Mouse (Mus musculus) cerebellum, adult 8-10 months (tissue): Measurements from ENCODE around the gene Gm9573.
A peak's percentile ranks its signal among the peaks of the same experiment; 100 is the strongest.

Source experiments
- DNase-seq: peaks from one replicate; pipeline ENCODE4 v3.0.0; 2022

Gm9573 gene

GRCm38 (mm10) chr17:35626537-35626936 is at the start of gene Gm9573:
Gene Gm9573, minus strand, starts transcription at chr17:35626637.
- DNase-seq, result no peak

- peak; percentile 89 for DNase-seq
Measured at GRCm38 (mm10) chr17:35673416-35674035, 47.1 kb upstream of the Gm9573 start, which contains the start of gene Gtf2h4. Gene Gtf2h4, minus strand, starts transcription at chr17:35673739.

- no peak for DNase-seq
Measured at GRCm38 (mm10) chr17:35672527-35672926, 46.1 kb upstream of the Gm9573 start.

- no peak for DNase-seq
Measured at GRCm38 (mm10) chr17:35671846-35672245, 45.4 kb upstream of the Gm9573 start.

- DNase-seq, result no peak
Measured at GRCm38 (mm10) chr17:35669731-35670130, 43.3 kb upstream of the Gm9573 start.

GRCm38 (mm10) chr17:35667334-35668065 is 41.1 kb upstream of the Gm9573 start, which contains the start of gene Vars2:
Gene Vars2, minus strand, starts transcription at chr17:35667592.
- DNase-seq, result peak; percentile 98

- no peak for DNase-seq
Measured at GRCm38 (mm10) chr17:35666851-35667256, 40.4 kb upstream of the Gm9573 start.

- DNase-seq, result no peak
Measured at GRCm38 (mm10) chr17:35665957-35666515, 39.6 kb upstream of the Gm9573 start.

- DNase-seq, result no peak
Measured at GRCm38 (mm10) chr17:35653086-35653485, 26.6 kb upstream of the Gm9573 start.

GRCm38 (mm10) chr17:35649429-35649828 is 23.0 kb upstream of the Gm9573 start:
- no peak for DNase-seq

- no peak for DNase-seq
Measured at GRCm38 (mm10) chr17:35643609-35644236, 17.3 kb upstream of the Gm9573 start, which contains the start of gene Mucl3. Gene Mucl3, minus strand, starts transcription at chr17:35643695.

- no peak for DNase-seq
Measured at GRCm38 (mm10) chr17:35639352-35639751, 12.9 kb upstream of the Gm9573 start.

- DNase-seq, result peak; percentile 27
Measured at GRCm38 (mm10) chr17:35638475-35639190, 12.2 kb upstream of the Gm9573 start.

GRCm38 (mm10) chr17:35636363-35636762 is 9.9 kb upstream of the Gm9573 start:
- peak; percentile 25 for DNase-seq

- peak; percentile 80 for DNase-seq
Measured at GRCm38 (mm10) chr17:35635699-35636111, 9.3 kb upstream of the Gm9573 start.

- no peak for DNase-seq
Measured at GRCm38 (mm10) chr17:35635202-35635601, 8.8 kb upstream of the Gm9573 start.

GRCm38 (mm10) chr17:35633992-35634391 is 7.6 kb upstream of the Gm9573 start:
- no peak for DNase-seq

- no peak for DNase-seq
Measured at GRCm38 (mm10) chr17:35617127-35617526, 9.3 kb downstream of the Gm9573 start.

GRCm38 (mm10) chr17:35601736-35602354 is 24.6 kb downstream of the Gm9573 start:
- no peak for DNase-seq

- no peak for DNase-seq
Measured at GRCm38 (mm10) chr17:35601249-35601648, 25.2 kb downstream of the Gm9573 start, which contains the start of gene Sfta2. Gene Sfta2, plus strand, starts transcription at chr17:35601549.

GRCm38 (mm10) chr17:35597399-35597798 is 29.0 kb downstream of the Gm9573 start:
- no peak for DNase-seq

GRCm38 (mm10) chr17:35594456-35594855 is 32.0 kb downstream of the Gm9573 start:
- no peak for DNase-seq
